Mouse (Mus musculus): ENCODE data around the gene Arhgdia.
A peak's percentile ranks its signal among the peaks of the same experiment; 100 is the strongest.

Arhgdia gene

DNA sequence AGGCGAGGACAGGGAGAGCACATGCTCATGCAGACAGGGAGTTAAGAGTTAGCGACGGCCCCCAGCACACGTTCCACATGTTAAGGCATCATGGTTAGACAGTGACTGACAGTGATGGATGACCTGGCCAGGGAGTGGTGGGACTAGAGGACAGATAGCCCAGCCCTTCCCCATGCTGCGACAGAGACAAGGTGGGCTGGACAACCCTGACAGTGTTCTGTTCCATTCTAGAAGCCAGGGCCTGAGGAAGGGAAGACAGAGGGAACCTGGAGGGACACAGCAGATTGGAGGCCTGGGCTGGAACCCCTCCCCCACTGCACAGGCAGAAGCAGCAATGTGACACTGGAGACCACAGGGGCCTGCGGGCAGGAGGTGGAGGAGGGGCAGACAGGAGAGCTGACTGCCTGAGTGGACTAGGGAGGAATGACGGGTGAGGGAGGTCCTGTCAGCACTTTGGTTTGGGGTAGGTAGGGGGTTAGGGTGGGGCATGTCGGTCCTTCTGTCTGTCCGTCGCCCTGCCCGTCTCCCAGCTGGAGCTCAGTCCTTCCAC, 2.7 kb downstream of the Arhgdia start:
- Histone ChIP-seq H3K36me3 (ENCODE audit: insufficient read depth, low read length) (peaks cover 48% of the 10 kb centered on the region), H3K4me3 (replicated peaks; ENCODE audit: low read length) (peak overlapping the region; percentile 96), H3K9me3 (ENCODE audit: low read length) (no peaks in the 10 kb centered on the region), H3K4me1 (replicated peaks; ENCODE audit: low read depth, low read length) (peaks cover 69% of the 10 kb centered on the region), H3K27me3 (ENCODE audit: insufficient read depth, low read length) (no peaks in the 10 kb centered on the region)
- no peak for TF ChIP-seq CTCF (conservative IDR thresholded peaks at IDR 0.05; ENCODE audit: low read length)
- TF ChIP-seq POU5F1 (IDR thresholded peaks at IDR 0.05; ENCODE audit: borderline replicate concordance, low read length): no peak
- TF ChIP-seq NANOG (IDR thresholded peaks at IDR 0.05; ENCODE audit: borderline replicate concordance, low read length): no peak

DNA sequence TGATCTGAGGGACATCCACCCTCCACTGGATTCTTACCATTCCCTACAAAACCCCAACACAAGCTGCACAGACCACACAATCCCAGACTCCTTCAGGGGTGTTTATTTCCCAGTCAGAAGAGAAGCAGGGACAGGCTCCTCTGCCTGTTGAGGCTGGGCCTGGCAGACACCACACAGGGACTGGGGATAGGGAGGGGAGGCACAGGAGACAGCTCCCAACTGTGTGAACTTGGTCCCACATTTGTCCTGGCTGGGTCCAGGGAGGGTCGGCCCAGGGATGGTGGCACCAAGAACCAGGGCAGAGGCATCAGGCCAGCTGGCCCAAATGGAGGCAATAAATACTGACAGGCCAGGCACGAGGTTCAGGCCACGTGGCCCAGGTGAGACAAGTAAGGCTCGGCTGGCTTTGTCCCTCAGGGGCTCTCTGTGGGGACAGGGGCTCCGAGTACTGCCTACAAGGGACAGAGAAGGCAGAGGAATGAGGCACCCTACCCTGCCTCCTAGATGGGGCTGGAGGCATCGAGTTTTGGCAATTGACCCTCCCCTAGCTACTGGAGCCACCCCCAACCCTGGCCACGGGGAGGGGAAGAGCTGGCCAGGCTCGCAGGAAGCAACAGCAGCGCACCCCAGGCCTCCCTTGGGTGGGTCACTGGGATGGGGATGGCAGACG, 3.3 kb downstream of the Arhgdia start:
- H3K9me3 ChIP-seq (ENCODE audit: low read length): no peaks in the 10 kb centered on the region
- H3K36me3 ChIP-seq (ENCODE audit: insufficient read depth, low read length): peaks cover 48% of the 10 kb centered on the region
- TF ChIP-seq CTCF (conservative IDR thresholded peaks at IDR 0.05; ENCODE audit: low read length): no peak
- no peak for TF ChIP-seq POU5F1 (IDR thresholded peaks at IDR 0.05; ENCODE audit: borderline replicate concordance, low read length)
- no peak for TF ChIP-seq NANOG (IDR thresholded peaks at IDR 0.05; ENCODE audit: borderline replicate concordance, low read length)
- no peaks in the 10 kb centered on the region for H3K27me3 ChIP-seq (ENCODE audit: insufficient read depth, low read length)
- H3K4me1 ChIP-seq (replicated peaks; ENCODE audit: low read depth, low read length): peaks cover 69% of the 10 kb centered on the region
- H3K4me3 ChIP-seq (replicated peaks; ENCODE audit: low read length): peak overlapping the region; percentile 26; the same call in 1 of the 2 replicates

DNA sequence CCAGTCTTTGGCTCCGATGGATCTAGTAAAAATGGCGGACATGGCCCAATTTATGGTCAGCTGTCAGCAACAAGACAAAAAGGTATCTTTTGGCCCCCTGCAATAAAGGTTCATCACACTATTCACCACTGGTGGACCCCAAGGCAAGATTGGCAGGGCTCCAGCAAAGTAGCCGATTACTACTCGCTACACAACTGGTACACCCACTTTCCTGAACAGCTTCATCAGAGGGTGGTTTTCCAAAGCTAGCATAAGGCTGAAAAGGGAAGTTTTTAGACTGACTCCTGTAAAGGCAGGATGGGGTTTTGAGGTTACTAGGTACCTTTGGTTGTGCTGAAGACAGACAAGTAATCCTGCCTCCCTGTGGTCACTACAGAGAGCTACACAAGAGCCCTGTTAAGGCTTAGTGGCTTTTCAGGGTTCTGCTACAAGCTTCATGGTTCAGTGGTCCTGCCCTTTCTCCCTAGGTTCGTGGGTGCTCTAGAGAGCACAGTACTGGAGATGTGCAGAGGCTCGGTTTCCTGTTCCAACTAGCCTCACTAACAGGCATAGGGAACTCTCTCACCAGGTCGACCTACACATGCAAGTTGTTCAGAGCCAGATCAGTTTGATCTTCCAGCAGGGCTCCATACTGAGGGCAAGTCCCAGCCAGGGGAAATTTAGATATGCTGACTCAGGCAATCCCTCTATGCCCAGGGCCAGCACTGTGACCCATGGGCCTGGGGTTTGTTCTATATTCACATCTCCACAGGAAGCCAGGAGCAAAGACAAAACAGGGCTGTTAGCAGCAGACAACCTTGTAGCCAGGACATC, 4.0 kb downstream of the Arhgdia start:
- no peak overlapping the region for H3K4me3 ChIP-seq (replicated peaks; ENCODE audit: low read length)
- H3K9me3 ChIP-seq (ENCODE audit: low read length): no peaks in the 10 kb centered on the region
- H3K27me3 ChIP-seq (ENCODE audit: insufficient read depth, low read length): no peaks in the 10 kb centered on the region
- peaks cover 64% of the 10 kb centered on the region for H3K4me1 ChIP-seq (replicated peaks; ENCODE audit: low read depth, low read length)
- peak; percentile 48 for TF ChIP-seq CTCF (conservative IDR thresholded peaks at IDR 0.05; ENCODE audit: low read length)
- TF ChIP-seq NANOG (IDR thresholded peaks at IDR 0.05; ENCODE audit: borderline replicate concordance, low read length): no peak
- no peak for TF ChIP-seq POU5F1 (IDR thresholded peaks at IDR 0.05; ENCODE audit: borderline replicate concordance, low read length)
- peaks cover 48% of the 10 kb centered on the region for H3K36me3 ChIP-seq (ENCODE audit: insufficient read depth, low read length)

DNA sequence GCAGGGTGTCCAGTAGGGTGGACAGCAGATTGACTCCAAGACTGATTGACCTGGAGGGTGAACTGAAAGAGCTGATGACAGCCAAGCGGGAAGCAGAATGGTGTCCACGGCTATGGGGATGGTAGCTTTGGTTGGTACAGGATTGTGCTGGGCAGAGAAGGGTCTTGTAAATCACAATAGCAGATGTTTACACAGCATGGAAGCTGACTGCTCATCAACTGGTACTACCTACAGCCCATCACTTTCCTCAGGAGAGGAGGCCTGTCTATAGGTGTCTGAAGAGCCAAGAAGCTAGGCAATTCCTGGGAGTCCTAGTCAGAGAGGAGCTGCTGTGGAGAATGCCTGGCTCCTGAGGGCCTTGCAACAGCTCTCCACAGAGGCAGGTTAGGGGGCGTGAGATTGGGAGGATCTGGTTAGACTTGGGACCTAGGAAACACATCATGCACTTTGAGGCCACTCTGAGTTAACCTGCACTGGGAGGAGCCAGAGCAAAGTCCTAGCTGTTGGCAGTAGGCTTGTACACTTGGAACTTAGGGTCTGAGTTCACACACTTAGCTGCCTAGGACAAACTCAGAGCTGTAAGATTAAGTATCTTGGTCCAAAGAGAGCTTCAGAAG, 5.0 kb downstream of the Arhgdia start:
- Histone ChIP-seq H3K9me3 (ENCODE audit: low read length) (no peaks in the 10 kb centered on the region), H3K4me1 (replicated peaks; ENCODE audit: low read depth, low read length) (peaks cover 65% of the 10 kb centered on the region), H3K36me3 (ENCODE audit: insufficient read depth, low read length) (peaks cover 52% of the 10 kb centered on the region), H3K27me3 (ENCODE audit: insufficient read depth, low read length) (no peaks in the 10 kb centered on the region), H3K4me3 (replicated peaks; ENCODE audit: low read length) (no peak overlapping the region)
- TF ChIP-seq CTCF (conservative IDR thresholded peaks at IDR 0.05; ENCODE audit: low read length): no peak
- TF ChIP-seq POU5F1 (IDR thresholded peaks at IDR 0.05; ENCODE audit: borderline replicate concordance, low read length): no peak

DNA sequence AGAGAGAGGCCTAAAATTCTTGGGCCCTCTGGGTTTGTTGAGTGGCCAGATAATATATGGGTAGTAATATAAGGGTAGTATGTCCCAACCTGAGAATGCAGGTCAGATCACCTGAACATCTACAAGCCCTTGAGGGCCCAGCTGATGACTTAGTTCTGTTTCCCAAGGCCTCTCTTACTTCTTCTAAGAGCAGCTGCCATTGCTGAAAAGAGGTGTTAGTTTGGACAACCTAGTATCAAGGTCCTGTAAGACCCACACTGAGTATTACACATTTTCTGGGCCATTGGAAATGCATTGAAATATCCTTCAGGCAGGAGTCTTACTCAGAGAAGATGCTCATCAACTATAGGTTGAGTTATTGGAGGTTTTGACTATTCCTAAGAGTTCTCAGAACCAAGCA, 5.5 kb downstream of the Arhgdia start:
- no peaks in the 10 kb centered on the region for H3K9me3 ChIP-seq (ENCODE audit: low read length)
- H3K36me3 ChIP-seq (ENCODE audit: insufficient read depth, low read length): peaks cover 58% of the 10 kb centered on the region
- H3K4me1 ChIP-seq (replicated peaks; ENCODE audit: low read depth, low read length): peaks cover 71% of the 10 kb centered on the region
- no peak overlapping the region for H3K4me3 ChIP-seq (replicated peaks; ENCODE audit: low read length)
- TF ChIP-seq NANOG (IDR thresholded peaks at IDR 0.05; ENCODE audit: borderline replicate concordance, low read length): no peak
- TF ChIP-seq POU5F1 (IDR thresholded peaks at IDR 0.05; ENCODE audit: borderline replicate concordance, low read length): no peak
- no peak for TF ChIP-seq CTCF (conservative IDR thresholded peaks at IDR 0.05; ENCODE audit: low read length)
- H3K27me3 ChIP-seq (ENCODE audit: insufficient read depth, low read length): no peaks in the 10 kb centered on the region

DNA sequence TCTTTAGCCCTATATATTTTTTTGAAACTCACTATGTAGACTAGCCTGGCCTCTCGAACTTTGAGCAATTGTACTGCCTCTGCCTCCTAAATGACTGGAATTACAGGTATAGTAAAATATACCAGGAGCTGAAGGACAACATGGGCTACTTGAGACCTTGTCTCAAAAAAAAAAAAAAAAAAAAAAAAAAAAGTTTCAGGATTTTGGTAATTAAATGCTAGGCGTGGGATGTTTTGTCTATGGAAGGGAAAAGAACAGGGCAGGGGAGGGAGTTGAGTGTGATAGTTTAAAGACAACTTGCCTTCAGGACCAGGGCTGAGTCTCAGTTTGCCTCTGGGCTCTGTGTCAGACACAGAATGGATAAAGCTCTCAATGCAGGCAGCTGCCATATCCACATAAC, 6.4 kb downstream of the Arhgdia start:
- Histone ChIP-seq H3K4me1 (replicated peaks; ENCODE audit: low read depth, low read length) (peaks cover 71% of the 10 kb centered on the region), H3K9me3 (ENCODE audit: low read length) (no peaks in the 10 kb centered on the region), H3K4me3 (replicated peaks; ENCODE audit: low read length) (no peak overlapping the region; the same call in 1 of the 2 replicates), H3K36me3 (ENCODE audit: insufficient read depth, low read length) (peaks cover 60% of the 10 kb centered on the region), H3K27me3 (ENCODE audit: insufficient read depth, low read length) (no peaks in the 10 kb centered on the region)
- no peak for TF ChIP-seq POU5F1 (IDR thresholded peaks at IDR 0.05; ENCODE audit: borderline replicate concordance, low read length)
- TF ChIP-seq CTCF (conservative IDR thresholded peaks at IDR 0.05; ENCODE audit: low read length): no peak
- TF ChIP-seq NANOG (IDR thresholded peaks at IDR 0.05; ENCODE audit: borderline replicate concordance, low read length): no peak

DNA sequence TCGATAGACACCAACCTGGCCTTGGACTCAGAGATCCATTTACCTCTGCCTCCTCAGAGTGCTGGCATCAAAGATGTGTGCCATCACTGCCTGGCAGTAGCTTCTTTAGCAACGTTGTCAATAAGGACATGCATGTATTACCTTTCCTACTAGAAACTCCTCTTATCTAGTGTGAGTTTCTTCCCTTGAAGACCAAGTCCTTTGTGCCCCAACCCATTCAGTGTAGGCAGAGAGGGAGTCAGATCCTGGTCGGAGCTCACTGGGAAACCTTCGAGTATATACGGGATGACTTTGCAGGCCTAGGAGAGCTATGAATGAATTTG, 7.2 kb downstream of the Arhgdia start:
- H3K4me1 ChIP-seq (replicated peaks; ENCODE audit: low read depth, low read length): peaks cover 66% of the 10 kb centered on the region
- H3K9me3 ChIP-seq (ENCODE audit: low read length): no peaks in the 10 kb centered on the region
- H3K4me3 ChIP-seq (replicated peaks; ENCODE audit: low read length): peak overlapping the region; percentile 99
- no peak for TF ChIP-seq POU5F1 (IDR thresholded peaks at IDR 0.05; ENCODE audit: borderline replicate concordance, low read length)
- TF ChIP-seq CTCF (conservative IDR thresholded peaks at IDR 0.05; ENCODE audit: low read length): no peak
- TF ChIP-seq NANOG (IDR thresholded peaks at IDR 0.05; ENCODE audit: borderline replicate concordance, low read length): no peak
- no peaks in the 10 kb centered on the region for H3K27me3 ChIP-seq (ENCODE audit: insufficient read depth, low read length)
- peaks cover 60% of the 10 kb centered on the region for H3K36me3 ChIP-seq (ENCODE audit: insufficient read depth, low read length)

DNA sequence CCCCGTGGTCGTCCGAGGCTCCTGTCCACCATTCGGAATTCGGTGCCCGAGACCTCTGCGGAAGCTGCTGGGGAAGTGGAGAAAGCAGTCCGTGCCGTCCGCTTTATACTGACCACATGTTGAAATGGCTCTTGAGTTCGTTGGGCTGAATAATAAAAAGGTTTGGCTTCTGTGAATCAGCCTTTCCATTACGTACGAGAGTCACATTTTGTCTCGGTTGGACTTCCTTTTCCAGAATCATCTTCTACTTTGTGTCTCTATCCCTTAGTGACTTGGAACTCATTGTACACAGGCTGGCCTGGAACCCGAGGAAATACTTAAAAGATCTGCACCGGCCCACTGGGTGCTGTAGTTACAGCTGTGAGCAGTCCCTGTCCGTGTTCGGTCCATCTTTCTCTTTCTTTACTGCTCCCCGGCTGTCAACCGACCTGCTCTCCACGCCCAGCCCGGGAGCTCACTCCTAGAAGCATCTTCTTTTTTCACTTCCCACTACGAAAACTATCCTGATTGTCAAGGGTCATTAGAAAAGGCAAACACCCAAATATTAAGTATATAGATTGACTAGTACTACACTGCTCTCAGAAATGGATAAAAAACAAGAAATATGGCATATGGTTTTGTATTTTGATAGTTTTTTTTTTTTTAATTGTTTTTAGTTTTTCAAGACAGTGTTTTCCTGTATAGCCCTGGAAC, 7.7 kb downstream of the Arhgdia start:
- peaks cover 60% of the 10 kb centered on the region for H3K36me3 ChIP-seq (ENCODE audit: insufficient read depth, low read length)
- TF ChIP-seq NANOG (IDR thresholded peaks at IDR 0.05; ENCODE audit: borderline replicate concordance, low read length) (no peak), CTCF (conservative IDR thresholded peaks at IDR 0.05; ENCODE audit: low read length) (no peak), POU5F1 (IDR thresholded peaks at IDR 0.05; ENCODE audit: borderline replicate concordance, low read length) (no peak)
- no peaks in the 10 kb centered on the region for H3K9me3 ChIP-seq (ENCODE audit: low read length)
- no peaks in the 10 kb centered on the region for H3K27me3 ChIP-seq (ENCODE audit: insufficient read depth, low read length)
- H3K4me1 ChIP-seq (replicated peaks; ENCODE audit: low read depth, low read length): peaks cover 61% of the 10 kb centered on the region
- peak overlapping the region; percentile 99 for H3K4me3 ChIP-seq (replicated peaks; ENCODE audit: low read length)
